ENCODE assay signal across 9 mouse cellular contexts in genomic region chr7:99155311-99156289, GRCm38 (mm10). TPM values are rescaled to one million over a fixed set of nuclear protein-coding genes. Genes with fewer than 3 reads are reported as not detected.
DNase-seq lines count a peak whose midpoint lies in the region; ATAC-seq lines count a peak whose summit lies in the region.
"Had no signal": no experiment of that assay in that cellular context is flagged by ENCODE, and none has a peak within 500 bp of the region (broad histone marks: within the 10 kb centered on the region; RNA-seq: fewer than 3 reads in every experiment).

No protein-coding gene starts in this region.

- WGBS in heart, embryonic 12.5 days = 8% methylated on average over 17 of the region's 17 CpGs
- 23% methylated on average over 17 of the region's 17 CpGs for WGBS in forebrain, embryonic 14.5 days
- 11% methylated on average over 17 of the region's 17 CpGs for whole genome bisulfite sequencing in kidney, embryonic 16.5 days

- peaks cover 38% of the 10 kb centered on the region for H3K4me1 ChIP-seq in heart, embryonic 12.5 days (replicated peaks)
- H3K4me1 ChIP-seq in forebrain, embryonic 14.5 days (ENCODE audit: control insufficient read depth, insufficient read depth, low read length) = peaks cover 3% of the 10 kb centered on the region; the same call in 1 of the 2 replicates
- peaks cover 16% of the 10 kb centered on the region for H3K4me1 ChIP-seq in kidney, embryonic 16.5 days (ENCODE audit: insufficient read depth, low read length)
- H3K4me1 ChIP-seq in megakaryocyte, embryonic 14.5 days = peaks cover 56% of the 10 kb centered on the region

- intact Hi-C loops in heart, postnatal 25 days (cut with DNase I) = no loop called here

- H3K4me3 ChIP-seq in heart, embryonic 12.5 days = peak overlapping the region; percentile 16; the same call in 1 of the 2 replicates
- H3K4me3 ChIP-seq in forebrain, embryonic 14.5 days (ENCODE audit: low read depth, low read length) = no peak overlapping the region
- peak overlapping the region; percentile 20 for H3K4me3 ChIP-seq in kidney, embryonic 16.5 days (ENCODE audit: low read length)
- peak overlapping the region; percentile 65 for H3K4me3 ChIP-seq in megakaryocyte, embryonic 14.5 days (replicated peaks)

- no peak for DNase-seq in heart, postnatal 25 days (ENCODE audit: low spot score)
- peak; percentile 60 for DNase-seq in forebrain, embryonic 14.5 days (ENCODE audit: low spot score)
- no peak for DNase-seq in thymus, postnatal 14 days
- no peak for DNase-seq in layer of hippocampus, adult 18-20 months (ENCODE audit: low spot score in 2 of 2)
- no peak for DNase-seq in B cell, adult 2 months

- H3K36me3 ChIP-seq in heart, embryonic 12.5 days = no peaks in the 10 kb centered on the region
- no peaks in the 10 kb centered on the region for H3K36me3 ChIP-seq in forebrain, embryonic 14.5 days (ENCODE audit: control insufficient read depth, insufficient read depth, low read length)
- H3K36me3 ChIP-seq in kidney, embryonic 16.5 days (ENCODE audit: insufficient read depth, low read length) = no peaks in the 10 kb centered on the region
- no peaks in the 10 kb centered on the region for H3K36me3 ChIP-seq in megakaryocyte, embryonic 14.5 days (replicated peaks; ENCODE audit: low read length)

- peak overlapping the region; percentile 37 for H3K27ac ChIP-seq in heart, embryonic 12.5 days (ENCODE audit: poor library complexity, severe bottlenecking)
- no peak overlapping the region for H3K27ac ChIP-seq in forebrain, embryonic 14.5 days (ENCODE audit: low read depth, low read length)
- H3K27ac ChIP-seq in kidney, embryonic 16.5 days (ENCODE audit: low read length) = peak overlapping the region; percentile 19; the same call in 1 of the 2 replicates

- peak; percentile 72 for ATAC-seq in heart, embryonic 12.5 days (ENCODE audit: insufficient number of reproducible peaks, low FRiP score)
- ATAC-seq in forebrain, embryonic 14.5 days = peak; percentile 59
- peak; percentile 87 for ATAC-seq in kidney, embryonic 16.5 days (ENCODE audit: low FRiP score, low TSS enrichment)
- ATAC-seq: Patski had no signal

- peak overlapping the region; percentile 54 for H3K9ac ChIP-seq in heart, embryonic 12.5 days
- peak overlapping the region; percentile 52 for H3K9ac ChIP-seq in forebrain, embryonic 14.5 days (ENCODE audit: low read length)
- H3K9ac ChIP-seq in kidney, embryonic 16.5 days (replicated peaks; ENCODE audit: low read length) = peak overlapping the region; percentile 23; the same call in 1 of the 2 replicates

- H3K9me3 ChIP-seq in heart, embryonic 12.5 days (replicated peaks) = no peaks in the 10 kb centered on the region
- H3K9me3 ChIP-seq in forebrain, embryonic 14.5 days (replicated peaks; ENCODE audit: control insufficient read depth, low read length) = no peaks in the 10 kb centered on the region
- H3K9me3 ChIP-seq in kidney, embryonic 16.5 days (ENCODE audit: low read length) = no peaks in the 10 kb centered on the region
- H3K9me3 ChIP-seq in megakaryocyte, embryonic 14.5 days = no peaks in the 10 kb centered on the region

- 0 out of 2 replicates have a peak, but pooled peaks cover 4% of the 10 kb centered on the region for H3K27me3 ChIP-seq in heart, embryonic 12.5 days (replicated peaks)
- no peaks in the 10 kb centered on the region for H3K27me3 ChIP-seq in forebrain, embryonic 14.5 days (replicated peaks; ENCODE audit: control insufficient read depth, insufficient read depth, low read length)
- H3K27me3 ChIP-seq in kidney, embryonic 16.5 days (ENCODE audit: insufficient read depth, low read length) = no peaks in the 10 kb centered on the region
- H3K27me3 ChIP-seq in megakaryocyte, embryonic 14.5 days (replicated peaks) = peaks cover 49% of the 10 kb centered on the region
- H3K27me3 ChIP-seq: Patski had no signal

- H3K4me2 ChIP-seq in heart, embryonic 12.5 days = peak overlapping the region; percentile 59
- peak overlapping the region; percentile 45 for H3K4me2 ChIP-seq in forebrain, embryonic 14.5 days (ENCODE audit: low read length)
- peak overlapping the region; percentile 48 for H3K4me2 ChIP-seq in kidney, embryonic 16.5 days (replicated peaks; ENCODE audit: low read depth, low read length)

RNA-seq across cellular contexts. Expression of gene Uvrag, which starts 14.7 kb away (rescaled TPM):
- 18.8 and 19.6 TPM in 2 replicates for polyA plus RNA-seq in heart, embryonic 12.5 days (2016; fragmentation: Nextera tagmentation; extraction: Ambion mirVana)
- 10 to 100 TPM; 24.9 to 26.3 TPM for total RNA-seq in heart, postnatal 25 days (2021)
- 12.2 and 13.2 TPM in 2 replicates for polyA plus RNA-seq in forebrain, embryonic 14.5 days (2014; fragmentation: Nextera tagmentation; extraction: Ambion mirVana)
- 16.6 and 18.7 TPM in 2 replicates for polyA plus RNA-seq in kidney, embryonic 16.5 days (2015; fragmentation: Nextera tagmentation; extraction: Ambion mirVana)
- 13.9 and 19.6 TPM in 2 replicates for polyA plus RNA-seq in megakaryocyte, embryonic 14.5 days (2012; ENCODE audit: insufficient read depth, low replicate concordance)
- 10 to 100 TPM; 45.6 to 49.9 TPM for total RNA-seq in layer of hippocampus, adult 18-20 months (2021)

RNA-seq across cellular contexts. Expression of gene Dgat2, which starts 26.9 kb away (rescaled TPM):
- 10.0 and 10.3 TPM in 2 replicates for polyA plus RNA-seq in heart, embryonic 12.5 days (2016; fragmentation: Nextera tagmentation; extraction: Ambion mirVana)
- total RNA-seq in heart, postnatal 25 days (2021) = 100 to 1,000 TPM; 272 to 339 TPM
- polyA plus RNA-seq in forebrain, embryonic 14.5 days (2014; fragmentation: Nextera tagmentation; extraction: Ambion mirVana) = 11.9 and 14.9 TPM in 2 replicates
- 41.6 and 43.4 TPM in 2 replicates for polyA plus RNA-seq in kidney, embryonic 16.5 days (2015; fragmentation: Nextera tagmentation; extraction: Ambion mirVana)
- polyA plus RNA-seq in megakaryocyte, embryonic 14.5 days (2012; ENCODE audit: insufficient read depth, low replicate concordance) = 2.4 and 4.2 TPM in 2 replicates
- total RNA-seq in layer of hippocampus, adult 18-20 months (2021) = 10 to 100 TPM; 90.3 to 97.5 TPM
